Mouse (Mus musculus) megakaryocyte, embryonic 14.5 days (primary cell): Measurements from ENCODE around the gene Ube2l6.

ENCODE experiments used
- FLI1 ChIP-seq: IDR thresholded peaks from 2 replicates; pipeline ENCODE4 v1.6.1; 2012; ENCODE audit warnings: low read length, inconsistent platforms, mixed read lengths
- GATA1 ChIP-seq: IDR thresholded peaks from 3 replicates; pipeline ENCODE4 v1.6.1; 2012; ENCODE audit warnings: mixed read lengths, low read length, inconsistent platforms, borderline replicate concordance

DNA sequence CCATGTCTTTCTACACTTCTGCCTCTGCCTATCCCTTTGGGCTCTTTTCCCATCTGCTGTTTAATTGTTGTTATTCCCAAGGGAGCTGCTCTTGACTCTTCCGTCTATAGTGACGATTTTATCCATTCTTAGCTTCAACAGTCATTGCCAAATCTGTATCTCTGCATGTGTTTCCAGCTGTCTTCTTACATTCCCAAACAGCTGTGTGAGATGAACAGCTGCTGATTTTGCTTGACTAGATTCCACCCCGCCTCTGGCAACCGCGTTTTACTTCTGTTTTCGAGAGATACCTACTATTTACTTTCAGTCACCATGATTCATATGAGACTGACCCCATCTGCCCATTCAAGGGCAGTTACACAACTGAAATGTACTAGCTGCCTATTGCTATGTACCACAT, 48.5 kb upstream of the Ube2l6 start:
- TF ChIP-seq GATA1 (no peak), FLI1 (no peak)
